Mouse (Mus musculus): ENCODE data around the gene Ifna14. TPM values are rescaled to one million over a fixed set of nuclear protein-coding genes. Genes with fewer than 3 reads are reported as not detected.

Gene Ifna14
- polyA plus RNA-seq, 1 experiment from 2014 or later: not detected

GRCm38 (mm10) chr4:88523241-88523640 is 48.4 kb downstream of the Ifna14 start:
- ATAC-seq (replicated peaks; ENCODE audit: low FRiP score, low TSS enrichment, low read depth): no peak
- no peak overlapping the region for H3K9ac ChIP-seq (ENCODE audit: low read length)
- no peak overlapping the region for H3K27ac ChIP-seq (ENCODE audit: low read depth)
- no peak overlapping the region for H3K4me3 ChIP-seq (ENCODE audit: low read depth, low read length)
- no peak overlapping the region for H3K4me2 ChIP-seq (ENCODE audit: low read length)
- H3K36me3 ChIP-seq (ENCODE audit: control insufficient read depth, insufficient read depth, low read length): no peaks in the 10 kb centered on the region
- DNase-seq (ENCODE audit: low spot score): no peak
- no peaks in the 10 kb centered on the region for H3K27me3 ChIP-seq (replicated peaks; ENCODE audit: control insufficient read depth, insufficient read depth, low read length)
- H3K9me3 ChIP-seq (ENCODE audit: control insufficient read depth, low read length): no peaks in the 10 kb centered on the region
- no peaks in the 10 kb centered on the region for H3K4me1 ChIP-seq (replicated peaks; ENCODE audit: control insufficient read depth, insufficient read depth, low read length)

GRCm38 (mm10) chr4:88522674-88523073 is 48.9 kb downstream of the Ifna14 start, which contains the start of gene Ifnb1:
TSS of gene Ifnb1 (minus strand) at chr4:88522774.
- H3K36me3 ChIP-seq (ENCODE audit: control insufficient read depth, insufficient read depth, low read length): no peaks in the 10 kb centered on the region
- no peak within 1 kb of the TSS for H3K9ac ChIP-seq (ENCODE audit: low read length)
- no peak within 1 kb of the TSS for H3K27ac ChIP-seq (ENCODE audit: low read depth)
- no peak within 1 kb of the TSS for H3K4me3 ChIP-seq (ENCODE audit: low read depth, low read length)
- no peak within 1 kb of the TSS for H3K4me2 ChIP-seq (ENCODE audit: low read length)
- no peak for DNase-seq (ENCODE audit: low spot score)
- H3K4me1 ChIP-seq (replicated peaks; ENCODE audit: control insufficient read depth, insufficient read depth, low read length): no peaks in the 10 kb centered on the region
- no peak for ATAC-seq (replicated peaks; ENCODE audit: low FRiP score, low TSS enrichment, low read depth)
- no peaks in the 10 kb centered on the region for H3K27me3 ChIP-seq (replicated peaks; ENCODE audit: control insufficient read depth, insufficient read depth, low read length)
- 74% methylated on average over 4 of the region's 4 CpGs for WGBS
- H3K9me3 ChIP-seq (ENCODE audit: control insufficient read depth, low read length): no peaks in the 10 kb centered on the region

Other genes starting within 250 kb of the Ifna14 start
- gene Hacd4, start 132.9 kb downstream of the Ifna14 start, polyA plus RNA-seq (2014; fragmentation: Nextera tagmentation; extraction: Ambion mirVana): 16.7 and 19.4 TPM in 2 replicates
- not detected in 2 replicates for gene Ifnb1, start 49.0 kb downstream of the Ifna14 start, polyA plus RNA-seq (2014; fragmentation: Nextera tagmentation; extraction: Ambion mirVana)
- gene Ifna15, start 13.6 kb downstream of the Ifna14 start, polyA plus RNA-seq (2014; fragmentation: Nextera tagmentation; extraction: Ambion mirVana): not detected in 2 replicates
- not detected in 2 replicates for gene Ifna9, start 20.6 kb upstream of the Ifna14 start, polyA plus RNA-seq (2014; fragmentation: Nextera tagmentation; extraction: Ambion mirVana)
- not detected in 2 replicates for gene Ifna12, start 31.6 kb upstream of the Ifna14 start, polyA plus RNA-seq (2014; fragmentation: Nextera tagmentation; extraction: Ambion mirVana)
- not detected in 2 replicates for gene C87499, start 62.6 kb upstream of the Ifna14 start, polyA plus RNA-seq (2014; fragmentation: Nextera tagmentation; extraction: Ambion mirVana)
- not detected in 2 replicates for gene Ifna13, start 72.7 kb upstream of the Ifna14 start, polyA plus RNA-seq (2014; fragmentation: Nextera tagmentation; extraction: Ambion mirVana)
- gene Ifna16, start 105.1 kb upstream of the Ifna14 start, polyA plus RNA-seq (2014; fragmentation: Nextera tagmentation; extraction: Ambion mirVana): not detected in 2 replicates
- gene Ifna2, start 112.1 kb upstream of the Ifna14 start, polyA plus RNA-seq (2014; fragmentation: Nextera tagmentation; extraction: Ambion mirVana): not detected in 2 replicates
- not detected in 2 replicates for gene Ifnab, start 119.6 kb upstream of the Ifna14 start, polyA plus RNA-seq (2014; fragmentation: Nextera tagmentation; extraction: Ambion mirVana)
- 0.70 and 1.2 TPM in 2 replicates for gene Gm26566, start 150.0 kb upstream of the Ifna14 start, polyA plus RNA-seq (2014; fragmentation: Nextera tagmentation; extraction: Ambion mirVana)
- gene Klhl9, start 150.7 kb upstream of the Ifna14 start, polyA plus RNA-seq (2014; fragmentation: Nextera tagmentation; extraction: Ambion mirVana): 97.9 and 106 TPM in 2 replicates
- not detected in 2 replicates for gene Gm13271, start 183.1 kb upstream of the Ifna14 start, polyA plus RNA-seq (2014; fragmentation: Nextera tagmentation; extraction: Ambion mirVana)
- 0.22 TPM in 1 of 2 replicates, not detected in the other for gene Gm13283, start 188.3 kb upstream of the Ifna14 start, polyA plus RNA-seq (2014; fragmentation: Nextera tagmentation; extraction: Ambion mirVana)
- not detected in 2 replicates for gene Gm13290, start 202.0 kb upstream of the Ifna14 start, polyA plus RNA-seq (2014; fragmentation: Nextera tagmentation; extraction: Ambion mirVana)
- gene Gm13289, start 205.1 kb upstream of the Ifna14 start, polyA plus RNA-seq (2014; fragmentation: Nextera tagmentation; extraction: Ambion mirVana): not detected in 2 replicates
- 0.23 TPM in 1 of 2 replicates, not detected in the other for gene Gm13272, start 208.1 kb upstream of the Ifna14 start, polyA plus RNA-seq (2014; fragmentation: Nextera tagmentation; extraction: Ambion mirVana)
- 0.28 TPM in 1 of 2 replicates, not detected in the other for gene Ifnz, start 210.3 kb upstream of the Ifna14 start, polyA plus RNA-seq (2014; fragmentation: Nextera tagmentation; extraction: Ambion mirVana)
- gene Gm13276, start 213.9 kb upstream of the Ifna14 start, polyA plus RNA-seq (2014; fragmentation: Nextera tagmentation; extraction: Ambion mirVana): 0.48 TPM in 1 of 2 replicates, not detected in the other
- gene Gm13277, start 216.8 kb upstream of the Ifna14 start, polyA plus RNA-seq (2014; fragmentation: Nextera tagmentation; extraction: Ambion mirVana): not detected in 2 replicates
- gene Gm13278, start 219.8 kb upstream of the Ifna14 start, polyA plus RNA-seq (2014; fragmentation: Nextera tagmentation; extraction: Ambion mirVana): not detected in 2 replicates
- not detected in 2 replicates for gene Gm13275, start 222.7 kb upstream of the Ifna14 start, polyA plus RNA-seq (2014; fragmentation: Nextera tagmentation; extraction: Ambion mirVana)
- not detected in 2 replicates for gene Gm13279, start 225.6 kb upstream of the Ifna14 start, polyA plus RNA-seq (2014; fragmentation: Nextera tagmentation; extraction: Ambion mirVana)
- gene Gm13285, start 227.9 kb upstream of the Ifna14 start, polyA plus RNA-seq (2014; fragmentation: Nextera tagmentation; extraction: Ambion mirVana): 0.59 and 1.1 TPM in 2 replicates
- not detected in 2 replicates for gene Gm13287, start 231.5 kb upstream of the Ifna14 start, polyA plus RNA-seq (2014; fragmentation: Nextera tagmentation; extraction: Ambion mirVana)
- not detected in 2 replicates for gene Gm13288, start 233.7 kb upstream of the Ifna14 start, polyA plus RNA-seq (2014; fragmentation: Nextera tagmentation; extraction: Ambion mirVana)
- gene Ifna7, start 244.4 kb upstream of the Ifna14 start, polyA plus RNA-seq (2014; fragmentation: Nextera tagmentation; extraction: Ambion mirVana): not detected in 2 replicates
- gene Ifna11, start 248.2 kb upstream of the Ifna14 start, polyA plus RNA-seq (2014; fragmentation: Nextera tagmentation; extraction: Ambion mirVana): not detected in 2 replicates